Mouse (Mus musculus) brain, embryonic 18.5 days (tissue): ENCODE data around the gene Lrrc9.
A peak's percentile ranks its signal among the peaks of the same experiment; 100 is the strongest.

Experiments used
- DNase-seq: peaks from one replicate; pipeline ENCODE4 v3.0.0-alpha.2; 2012; ENCODE audit warnings: low read depth, low spot score

The Lrrc9 gene

GRCm38 (mm10) chr12:72441839-72442576, at the start of gene Lrrc9:
Gene Lrrc9 (plus strand): TSS chr12:72441866.
- DNase-seq = no peak

GRCm38 (mm10) chr12:72393046-72393805, 48.4 kb upstream of the Lrrc9 start:
- no peak for DNase-seq

- no peak for DNase-seq
Measured at GRCm38 (mm10) chr12:72405031-72405430, 36.6 kb upstream of the Lrrc9 start.

GRCm38 (mm10) chr12:72407146-72407545, 34.5 kb upstream of the Lrrc9 start:
- no peak for DNase-seq

- no peak for DNase-seq
Measured at GRCm38 (mm10) chr12:72407721-72408110, 34.0 kb upstream of the Lrrc9 start.

- no peak for DNase-seq
Measured at GRCm38 (mm10) chr12:72408111-72408891, 33.4 kb upstream of the Lrrc9 start.

GRCm38 (mm10) chr12:72408954-72409353, 32.7 kb upstream of the Lrrc9 start, which contains the start of gene Rtn1:
Gene Rtn1 (minus strand): TSS chr12:72409054.
- DNase-seq = no peak

GRCm38 (mm10) chr12:72417762-72418161, 23.9 kb upstream of the Lrrc9 start:
- DNase-seq = no peak

- no peak for DNase-seq
Measured at GRCm38 (mm10) chr12:72422681-72423080, 19.0 kb upstream of the Lrrc9 start.

- no peak for DNase-seq
Measured at GRCm38 (mm10) chr12:72427722-72428126, 13.9 kb upstream of the Lrrc9 start.

GRCm38 (mm10) chr12:72432209-72432608, 9.5 kb upstream of the Lrrc9 start:
- no peak for DNase-seq

- no peak for DNase-seq
Measured at GRCm38 (mm10) chr12:72433241-72433865, 8.3 kb upstream of the Lrrc9 start.

GRCm38 (mm10) chr12:72437676-72438341, 3.9 kb upstream of the Lrrc9 start:
- no peak for DNase-seq

- no peak for DNase-seq
Measured at GRCm38 (mm10) chr12:72438961-72439480, 2.6 kb upstream of the Lrrc9 start.

GRCm38 (mm10) chr12:72453941-72454340, 12.3 kb downstream of the Lrrc9 start:
- no peak for DNase-seq

GRCm38 (mm10) chr12:72461191-72461893, 19.7 kb downstream of the Lrrc9 start:
- peak; percentile 30 for DNase-seq

- DNase-seq = peak; percentile 28
Measured at GRCm38 (mm10) chr12:72461894-72462530, 20.3 kb downstream of the Lrrc9 start.

GRCm38 (mm10) chr12:72465826-72466501, 24.3 kb downstream of the Lrrc9 start:
- no peak for DNase-seq

GRCm38 (mm10) chr12:72467269-72467668, 25.6 kb downstream of the Lrrc9 start:
- DNase-seq = no peak
